Mouse (Mus musculus) heart, postnatal 10 days (tissue): Measurements from ENCODE around the gene Prss23. TPM values are rescaled to one million over a fixed set of nuclear protein-coding genes. Genes with fewer than 3 reads are reported as not detected.

ENCODE experiments used
- DNase-seq, 2 experiments: peaks; one replicate each; pipeline ENCODE4 v3.0.0; 2021
- intact Hi-C: fragments of 180-260 bp; cut with DNase I; formaldehyde crosslinking; loops from one replicate; pipeline ENCODE4 v1.15.1; 2025
- total RNA-seq, 2 experiments: library from RNA; stranded (reverse); gene quantifications; 2 replicates each; pipeline ENCODE4 v1.2.3; 2021

The Prss23 gene
- 10 to 100 TPM; 30.0 to 33.1 TPM for total RNA-seq

DNA sequence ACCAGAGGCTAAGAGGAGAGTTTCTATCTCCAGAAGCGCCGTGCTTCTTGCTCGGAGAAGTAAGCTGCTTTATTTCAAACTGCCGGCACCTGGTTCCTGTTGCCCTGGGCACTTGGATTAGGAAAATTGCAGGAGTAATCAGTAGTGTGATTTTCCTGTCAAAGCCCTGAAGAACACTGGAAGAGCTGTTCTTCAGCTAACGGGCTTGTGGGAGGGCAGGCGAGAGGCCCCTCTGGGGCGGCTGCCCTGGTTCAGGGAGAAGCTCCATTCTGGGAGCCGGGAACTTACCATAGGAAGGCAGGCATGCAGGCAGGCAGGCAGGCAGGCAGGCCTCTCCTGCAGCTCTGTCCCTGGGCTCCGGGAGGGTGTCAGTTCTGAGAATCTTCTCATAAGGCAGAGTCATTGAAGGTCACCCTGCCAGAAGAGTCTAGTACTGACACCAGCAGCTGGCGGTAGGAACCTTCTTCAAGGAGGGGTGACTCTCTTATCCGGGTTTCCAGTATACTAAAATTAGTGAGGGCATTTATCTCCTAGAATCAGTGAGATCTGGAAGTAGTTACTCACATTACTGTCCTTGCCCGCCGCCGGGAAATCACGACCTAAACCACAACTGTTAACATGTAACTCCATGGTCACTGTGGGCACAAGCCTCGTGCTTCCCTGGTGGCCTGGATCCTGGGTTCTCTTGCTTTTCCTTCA lies at the start of gene Prss23:
TSS of gene Prss23 (minus strand) at position 457 of the 699 bp plus-strand sequence.
- no peak for DNase-seq
- intact Hi-C loops: no loop called here

- intact Hi-C loops: no loop called here
- no peak for DNase-seq
Measured at GRCm38 (mm10) chr7:89576127-89576526, 49.1 kb upstream of the Prss23 start.

DNA sequence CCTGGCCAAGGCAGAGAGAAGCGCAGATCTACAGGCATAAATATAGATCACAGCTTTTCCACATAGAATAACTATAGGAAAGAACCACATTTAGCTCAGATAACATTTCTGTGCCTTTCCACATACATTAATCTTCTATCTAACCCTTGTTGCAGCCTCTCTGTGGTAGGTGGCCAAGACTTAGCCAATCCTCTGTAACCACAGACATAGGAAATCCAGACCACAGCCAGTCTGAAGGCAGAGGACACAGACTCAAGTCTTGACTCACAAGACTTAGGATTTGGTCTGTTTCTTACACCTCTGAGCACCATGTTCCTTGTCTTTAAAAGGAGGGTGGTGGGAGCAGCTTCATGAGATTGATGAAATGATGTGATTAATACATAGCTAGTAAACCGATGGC lies 37.6 kb upstream of the Prss23 start:
- no peak for DNase-seq
- intact Hi-C loops: no loop called here

- intact Hi-C loops: no loop called here
- peak; percentile 74 to 75 for DNase-seq
Measured at GRCm38 (mm10) chr7:89563501-89563900, 36.5 kb upstream of the Prss23 start.

- no peak for DNase-seq
- intact Hi-C loops: no loop called here
Measured at GRCm38 (mm10) chr7:89562140-89562539, 35.2 kb upstream of the Prss23 start.

DNA sequence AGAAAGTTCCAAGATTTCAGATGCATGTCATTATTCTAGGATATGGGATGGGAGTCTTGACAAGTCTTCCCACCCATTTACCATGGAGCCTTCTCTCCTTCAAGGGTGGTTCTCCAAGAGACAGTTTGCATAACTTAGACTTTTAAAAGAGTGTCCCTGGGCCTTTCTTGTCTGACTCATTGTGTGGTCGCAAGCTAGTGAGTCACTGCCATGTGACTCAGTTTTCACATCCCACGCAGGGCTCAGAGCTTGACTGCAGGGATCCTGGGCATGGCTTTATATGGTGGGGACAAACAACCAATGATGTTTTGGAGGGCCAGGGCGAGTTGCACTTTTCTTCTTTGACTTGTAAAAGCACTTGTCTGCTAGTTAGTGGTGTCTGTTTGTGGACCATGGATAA lies 34.0 kb upstream of the Prss23 start:
- intact Hi-C loops: no loop called here
- DNase-seq: peak in 1 of 2 experiments; percentile 14

GRCm38 (mm10) chr7:89559633-89560032 lies 32.6 kb upstream of the Prss23 start:
- DNase-seq: peak in 1 of 2 experiments; percentile 17
- intact Hi-C loops: no loop called here

DNA sequence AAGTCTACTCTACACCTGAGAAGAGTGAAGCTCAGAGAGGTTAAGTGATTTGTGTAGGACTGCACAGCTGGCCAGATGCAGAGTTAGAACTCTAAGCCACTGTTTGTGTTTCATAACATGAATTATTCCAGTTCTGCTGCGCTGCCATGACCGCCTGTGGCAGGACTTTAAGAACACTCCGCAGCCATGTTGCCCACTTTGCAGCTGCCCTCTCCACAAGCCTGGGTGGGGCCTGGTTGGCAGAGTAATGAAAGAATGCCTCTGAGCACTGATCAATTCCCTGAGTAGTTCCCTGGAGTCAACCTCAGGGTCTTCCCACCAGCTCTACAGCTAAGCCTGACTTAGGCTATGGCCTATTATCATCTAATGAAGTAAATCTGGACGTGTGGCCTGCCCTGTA lies 32.1 kb upstream of the Prss23 start:
- DNase-seq: no peak
- intact Hi-C loops: no loop called here

DNA sequence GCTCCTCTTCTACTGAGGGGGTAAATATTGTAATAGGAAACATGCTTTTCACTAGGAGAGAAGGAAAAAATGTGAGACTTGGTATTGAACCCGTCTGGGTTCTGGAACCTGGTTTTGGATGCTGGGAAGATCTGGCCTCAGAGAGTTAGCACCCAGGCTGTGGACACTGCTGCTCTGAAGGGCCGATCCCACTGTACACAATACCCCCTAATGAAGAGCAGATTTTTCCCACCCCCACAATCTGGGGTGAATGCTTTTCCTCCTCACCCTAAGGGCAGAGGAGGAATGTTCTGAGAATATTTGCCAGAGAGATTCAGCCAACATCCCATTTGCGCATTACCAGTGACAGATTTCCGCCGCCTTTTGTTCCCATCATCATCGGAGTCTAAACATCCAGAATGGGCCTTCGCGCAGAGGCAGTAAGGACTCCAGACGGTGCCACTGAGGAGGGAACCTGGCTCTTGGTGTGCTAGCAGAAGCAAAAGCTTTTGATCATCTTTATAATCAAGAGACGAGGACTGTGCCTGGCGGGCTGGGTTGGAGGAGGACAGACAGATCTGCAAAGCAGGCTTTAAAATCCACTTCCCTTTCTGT lies 31.6 kb upstream of the Prss23 start:
- intact Hi-C loops: no loop called here
- no peak for DNase-seq

DNA sequence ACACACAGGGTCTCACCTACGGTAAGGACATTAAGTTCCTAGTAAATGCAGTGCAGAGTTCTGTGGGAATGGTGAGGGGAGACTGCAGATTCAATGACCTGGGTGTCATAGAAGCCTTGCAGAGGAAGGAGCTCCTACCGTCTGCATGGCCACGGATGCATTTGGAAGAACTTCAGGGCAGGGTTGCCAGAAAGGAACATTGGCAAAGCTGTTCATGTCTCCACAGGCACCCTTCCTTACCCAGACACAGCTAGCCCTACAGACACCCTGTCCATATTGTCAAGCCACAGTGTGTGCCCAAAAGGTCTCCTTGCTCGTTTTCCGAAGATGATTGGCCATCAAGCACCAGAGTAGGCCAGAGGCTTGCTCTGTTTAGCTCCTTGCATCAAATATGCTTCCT lies 30.1 kb upstream of the Prss23 start:
- intact Hi-C loops: no loop called here

GRCm38 (mm10) chr7:89556652-89557051 lies 29.7 kb upstream of the Prss23 start:
- intact Hi-C loops: no loop called here

More for the DNA sequence above, 30.1 kb upstream of the Prss23 start:
- DNase-seq: no peak

GRCm38 (mm10) chr7:89555170-89555569 lies 28.2 kb upstream of the Prss23 start:
- intact Hi-C loops: no loop called here
- DNase-seq: no peak

More at GRCm38 (mm10) chr7:89556652-89557051, 29.7 kb upstream of the Prss23 start:
- DNase-seq: no peak

DNA sequence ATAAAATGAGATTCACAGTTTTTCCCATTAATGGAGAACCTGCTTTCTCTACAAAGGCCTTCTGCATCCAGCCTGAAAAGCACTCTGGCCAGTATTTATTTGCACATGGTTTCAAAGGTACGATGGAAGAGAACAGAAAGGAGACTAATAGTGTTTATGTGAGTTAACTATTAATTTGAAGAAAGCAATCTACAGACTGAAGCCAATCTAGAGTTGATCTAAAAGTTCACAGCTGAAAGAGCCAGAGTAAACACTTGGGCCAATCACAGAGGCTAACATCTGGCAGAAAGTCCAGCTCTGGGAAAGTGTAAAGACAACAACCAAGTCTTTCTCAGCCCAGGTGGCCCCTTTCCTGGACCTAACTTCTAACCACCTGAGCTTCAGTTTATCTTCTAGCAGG lies 27.1 kb upstream of the Prss23 start:
- intact Hi-C loops: no loop called here
- no peak for DNase-seq

DNA sequence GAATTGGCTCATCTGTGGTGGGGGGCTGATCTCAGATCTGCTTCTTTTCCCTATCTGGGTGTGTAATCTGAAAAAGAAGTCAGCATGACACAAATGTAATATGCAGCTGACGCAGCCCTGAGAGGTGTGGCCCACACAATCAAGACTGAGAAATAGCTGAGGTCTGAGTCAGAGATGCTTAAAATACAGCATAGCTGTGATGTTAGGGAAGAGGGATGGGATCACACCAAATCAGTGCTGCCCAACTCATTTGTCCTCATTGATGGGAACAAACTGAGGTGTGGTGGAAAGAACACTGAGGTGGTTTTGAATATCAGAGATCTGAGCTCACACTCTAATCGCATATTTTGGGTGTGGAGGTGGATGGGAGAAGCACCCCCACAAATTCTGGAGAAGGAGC lies 14.0 kb upstream of the Prss23 start:
- intact Hi-C loops: no loop called here
- no peak for DNase-seq

DNA sequence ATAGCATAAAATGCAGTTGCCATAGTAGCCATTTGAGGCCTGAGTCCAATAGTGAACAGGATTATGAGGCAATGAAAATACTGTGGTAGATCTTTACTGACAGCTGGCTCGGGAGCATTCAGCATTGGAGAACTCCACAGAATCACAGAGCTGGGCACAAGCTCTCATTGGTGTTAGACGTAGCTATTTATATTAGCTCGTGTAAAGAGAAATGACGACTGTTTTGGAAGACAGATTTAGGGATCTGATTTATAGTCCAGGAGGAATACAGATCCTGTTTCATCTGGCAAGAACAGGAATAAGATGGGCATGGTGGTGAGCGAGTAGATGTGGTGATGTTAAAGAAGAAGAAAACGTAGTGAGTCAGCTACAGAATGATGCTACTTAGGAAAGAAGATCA lies 12.4 kb upstream of the Prss23 start:
- DNase-seq: no peak
- intact Hi-C loops: no loop called here

DNA sequence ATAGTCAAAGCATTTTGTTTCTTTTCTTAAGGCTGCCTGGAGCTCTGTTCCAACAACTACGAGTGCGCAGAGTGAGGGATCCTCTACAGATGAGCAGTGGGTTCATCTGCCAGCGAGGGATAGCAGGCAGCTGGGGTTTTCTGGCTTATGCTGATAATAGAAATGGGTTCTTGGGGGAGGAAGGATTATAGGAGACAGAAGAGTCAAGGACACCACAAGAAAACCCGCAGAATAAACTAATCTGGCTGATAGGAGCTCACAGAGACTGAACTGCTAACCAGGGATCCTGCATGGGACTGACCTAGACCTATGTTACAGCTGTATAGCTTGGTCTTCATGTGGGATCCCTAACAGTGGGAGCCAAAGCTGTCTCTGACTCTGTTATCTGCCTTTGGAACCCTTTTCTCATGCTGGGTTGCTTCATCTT lies 456 bp upstream of the Prss23 start:
- intact Hi-C loops: no loop called here
- no peak for DNase-seq

DNA sequence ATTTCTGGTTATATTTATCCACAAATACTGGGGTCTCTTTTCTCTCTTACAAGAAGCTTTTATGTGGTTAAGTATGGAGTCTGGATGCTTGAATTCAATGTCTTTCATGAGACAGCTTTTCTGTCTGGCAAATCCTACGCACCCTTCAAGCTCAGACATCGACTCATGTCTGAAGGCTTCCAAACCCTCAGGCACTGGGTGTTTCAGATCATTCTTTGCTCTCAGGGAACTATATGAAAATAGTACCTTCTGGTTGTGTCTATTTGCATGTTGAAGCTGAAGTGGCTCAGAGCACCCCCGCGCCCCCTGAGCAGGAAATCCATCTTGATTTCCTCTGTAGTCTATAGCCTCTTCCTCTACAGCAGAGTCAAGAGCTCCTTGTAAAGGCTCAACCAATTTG lies 3.2 kb downstream of the Prss23 start:
- intact Hi-C loops: no loop called here
- no peak for DNase-seq

DNA sequence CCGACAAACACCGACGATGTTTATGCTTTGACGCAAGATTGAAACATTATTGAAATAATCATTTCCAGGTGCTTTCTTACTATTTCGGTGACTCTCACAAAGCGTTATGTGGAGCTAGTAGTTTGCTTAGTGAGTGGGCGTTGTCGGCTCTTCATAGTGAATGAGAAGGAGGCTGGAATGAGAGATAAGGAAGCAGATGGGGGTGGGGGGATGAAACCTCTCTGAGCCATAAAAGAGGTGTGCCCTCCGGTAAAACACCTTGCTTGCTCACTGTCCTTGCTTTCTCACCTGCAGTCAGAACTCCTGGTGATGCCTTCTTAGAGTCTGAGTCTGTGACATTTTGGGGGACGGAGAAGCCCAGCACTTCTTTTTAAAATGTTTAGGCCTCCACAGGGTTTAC lies 4.8 kb downstream of the Prss23 start:
- intact Hi-C loops: no loop called here
- DNase-seq: no peak

DNA sequence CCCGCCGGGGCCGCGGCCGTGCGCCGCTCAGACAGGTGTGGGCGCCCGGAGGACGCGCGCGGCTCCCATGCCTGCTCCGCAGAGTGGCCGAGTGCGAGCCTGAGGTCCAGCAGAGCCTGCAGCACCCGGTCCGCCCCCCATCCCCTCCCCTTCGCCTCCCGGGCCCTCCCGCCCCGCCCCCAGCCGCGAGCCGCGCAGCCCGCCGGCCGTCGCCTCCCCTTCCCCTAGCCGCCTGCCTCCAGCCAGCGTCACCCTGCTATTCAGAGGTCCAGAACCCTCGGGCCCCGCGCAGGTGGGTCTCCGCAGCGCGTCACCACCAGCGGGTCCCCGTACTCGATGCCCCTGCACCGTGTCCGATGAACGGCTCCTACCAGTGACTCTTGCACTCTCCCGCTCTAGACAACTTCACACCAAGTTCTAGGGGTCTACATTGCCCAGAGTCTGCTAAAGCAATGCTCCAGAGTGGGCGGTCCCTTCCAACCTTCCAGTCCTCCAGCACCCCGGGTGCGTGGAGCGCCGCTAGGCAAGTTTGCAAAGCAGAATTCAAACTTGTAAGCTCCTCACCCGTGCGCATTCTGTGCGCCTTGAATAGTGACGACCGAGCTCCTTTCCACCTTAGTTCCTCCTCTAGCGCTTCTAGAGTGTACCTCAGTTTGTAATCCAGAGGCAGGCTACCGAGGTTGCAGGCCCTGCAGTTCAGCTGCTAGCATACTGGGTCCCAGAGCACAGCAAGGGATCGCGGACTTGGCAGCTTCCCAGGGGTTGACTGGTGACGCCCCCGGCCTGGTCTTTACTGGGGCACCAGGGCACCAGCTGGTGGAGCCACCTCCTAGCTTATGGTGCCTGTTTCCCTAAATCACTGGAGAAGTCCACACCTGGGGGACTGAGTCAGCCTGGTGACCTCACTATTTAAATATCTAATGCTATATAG lies 9.3 kb downstream of the Prss23 start:
- intact Hi-C loops: loop anchor here (2.0 to 5.0 kb wide), 2 partner anchors 115 to 275 kb away; partner anchors contain the start of gene Me3
- peak; percentile 82 to 83 for DNase-seq

GRCm38 (mm10) chr7:89516551-89517459 lies 10.2 kb downstream of the Prss23 start:
- DNase-seq: no peak
- intact Hi-C loops: loop anchor here (2.0 to 5.0 kb wide), 2 partner anchors 116 to 275 kb away; partner anchors contain the start of gene Me3
